Mouse (Mus musculus) C3H10T1/2 (cell line): ENCODE results near the gene Sar1a. TPM values are rescaled to one million over a fixed set of nuclear protein-coding genes. Genes with fewer than 3 reads are reported as not detected.

ENCODE experiments used
- polyA plus RNA-seq, 2 experiments: library from polyadenylated mRNA; unstranded; fragments of >200 nt; fragmentation: generic; extraction: Trizol; gene quantifications; one replicate each; pipeline ENCODE4 v1.2.1; 2012; ENCODE audit warnings: missing spikeins in 2 of 2

Gene Sar1a
- polyA plus RNA-seq: 100 to 1,000 TPM in 1 of 2 experiments, 10 to 100 TPM in 1; 33.7 to 178 TPM

GRCm38 (mm10) chr10:61680015-61680913 is at the start of gene Sar1a:
Gene Sar1a (plus strand): TSS chr10:61680299.

DNA sequence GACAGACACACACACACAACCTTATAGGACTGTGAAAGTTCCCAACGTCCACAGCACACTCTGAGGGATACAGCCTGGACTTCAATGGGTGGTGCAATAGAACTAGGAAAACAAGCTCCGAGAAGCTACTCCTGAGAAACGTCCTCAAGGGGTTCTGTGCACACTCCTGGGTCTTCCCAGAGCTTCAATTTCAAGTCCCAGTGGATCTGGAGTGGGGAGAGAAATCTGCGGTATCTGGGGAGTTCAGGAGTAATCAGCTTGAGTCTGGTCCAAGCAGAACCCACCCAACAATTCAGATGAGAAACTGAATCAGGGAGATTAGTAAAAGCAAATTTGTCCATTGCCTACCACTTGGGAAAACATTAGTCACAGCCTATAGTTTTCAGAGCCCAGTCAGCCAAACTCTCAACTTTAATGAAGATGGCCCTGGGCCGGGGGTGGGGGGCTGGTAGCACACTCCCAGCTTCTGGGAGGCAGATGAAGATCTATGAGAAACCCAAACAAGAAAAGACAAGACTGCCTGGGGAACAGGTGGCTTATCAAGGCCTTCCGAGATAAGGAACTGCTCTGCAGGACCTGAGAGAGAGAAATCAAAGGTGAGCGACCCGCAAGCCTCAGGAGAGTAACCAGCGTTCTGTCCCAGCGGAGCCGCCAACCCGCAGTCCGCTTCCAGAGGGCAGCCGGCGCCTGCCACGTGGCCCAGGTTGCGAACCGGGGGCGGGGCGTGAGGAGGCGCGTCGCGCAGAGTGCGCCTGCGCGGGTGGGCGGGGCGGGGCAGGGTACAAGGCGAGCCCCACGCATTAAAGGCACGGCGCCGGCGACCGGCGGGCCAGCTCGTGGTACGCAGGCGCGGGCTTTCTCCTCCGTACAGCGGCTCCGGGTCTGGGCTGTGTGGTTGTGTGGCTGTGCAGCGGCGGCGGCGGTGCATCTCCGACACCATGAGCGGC is 32.0 kb upstream of the Sar1a start, which contains the start of gene Ppa1:
Ppa1 (plus strand) TSS at position 763 of the 947 bp plus-strand sequence.

DNA sequence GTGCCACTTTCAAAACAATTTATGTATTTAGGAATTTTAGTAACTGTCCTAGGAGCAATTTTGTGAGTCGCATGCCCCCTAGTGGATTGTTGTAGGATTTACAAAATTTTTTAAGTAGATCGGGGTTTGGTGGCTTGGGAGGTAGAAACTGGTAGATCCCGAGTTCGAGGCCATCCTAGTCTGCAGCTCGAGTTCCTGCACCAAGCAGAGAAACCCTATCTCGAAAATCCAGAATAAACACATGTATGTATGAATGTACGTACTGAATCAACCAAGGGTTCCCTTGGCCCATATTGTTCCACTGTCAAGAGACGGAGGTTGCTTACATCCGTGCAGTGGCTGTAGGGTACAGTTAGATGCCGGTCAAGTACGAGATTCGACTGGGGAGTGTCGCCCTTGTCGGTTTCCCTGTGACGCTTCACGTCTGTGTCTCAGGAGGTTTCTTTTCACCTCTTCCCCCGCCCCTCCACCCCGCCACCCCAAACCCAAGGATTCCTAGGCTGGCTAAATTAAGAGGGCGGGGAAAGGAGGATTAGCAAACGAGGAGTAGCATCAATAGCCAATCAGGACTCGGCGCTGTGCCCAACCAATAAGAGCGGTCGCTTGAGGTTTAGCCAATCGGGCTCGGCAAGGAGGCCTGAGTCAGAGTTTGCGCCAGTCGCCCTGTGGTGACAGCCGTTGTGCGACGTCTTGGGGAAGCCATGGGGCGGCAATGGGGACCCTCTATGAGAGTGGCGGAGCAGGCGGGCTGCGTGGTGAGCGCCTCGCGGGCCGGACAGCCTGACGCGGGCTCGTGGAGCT is 15.0 kb downstream of the Sar1a start, which contains the start of gene Tysnd1:
Tysnd1 (plus strand) TSS at position 645 of the 801 bp plus-strand sequence.

DNA sequence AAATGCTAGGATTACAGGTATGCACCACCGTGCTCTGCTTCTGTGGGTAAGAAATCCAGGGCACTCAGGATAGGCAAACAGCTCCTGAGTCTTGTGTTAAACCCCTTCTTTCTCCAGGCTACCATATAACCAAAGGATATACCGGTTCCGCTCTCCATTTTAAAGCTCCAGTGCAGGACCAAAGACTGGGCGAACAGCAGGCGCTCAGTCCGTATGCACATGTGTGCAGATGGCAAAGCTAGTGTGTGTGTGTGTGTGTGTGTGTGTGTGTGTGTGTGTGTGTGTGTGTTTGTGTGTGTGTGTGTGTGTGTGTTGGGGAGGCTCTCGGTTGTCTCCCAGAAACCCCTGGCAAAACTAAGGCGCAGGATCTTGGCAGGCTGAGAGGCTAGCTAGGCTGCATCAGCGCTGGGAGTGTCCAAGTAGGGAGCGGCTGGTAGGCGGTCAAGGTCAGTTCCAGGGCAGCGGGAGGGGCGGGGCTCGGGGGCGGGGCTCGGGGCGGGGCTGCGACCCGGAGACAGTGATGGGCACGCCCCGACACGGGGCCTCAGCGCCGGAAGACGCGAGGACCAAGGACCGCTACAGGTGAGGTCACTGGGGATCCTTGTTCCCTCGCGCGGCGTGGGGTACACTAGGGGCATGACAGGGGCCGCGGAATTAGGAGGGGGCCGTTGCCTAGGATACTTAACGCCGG is 34.8 kb downstream of the Sar1a start, which contains the start of gene Aifm2:
Aifm2 (plus strand) TSS at position 493 of the 691 bp plus-strand sequence.

Other genes with a start within 250 kb of the Sar1a start
- 10 to 100 TPM; 27.2 to 43.0 TPM for gene Eif4ebp2, start 227.6 kb upstream of the Sar1a start, polyA plus RNA-seq
- gene Lrrc20, start 204.5 kb upstream of the Sar1a start, polyA plus RNA-seq: 1 to 10 TPM; 5.4 to 7.9 TPM
- gene Npffr1, start 84.8 kb upstream of the Sar1a start, polyA plus RNA-seq: under 1 TPM in 1 of 2 experiments, not detected in 1; 0.06 TPM
- gene Ppa1, start 31.7 kb upstream of the Sar1a start, polyA plus RNA-seq: 10 to 100 TPM; 34.1 to 72.9 TPM
- 10 to 100 TPM; 56.4 to 59.5 TPM for gene Tysnd1, start 15.2 kb downstream of the Sar1a start, polyA plus RNA-seq
- 10 to 100 TPM; 11.7 to 37.7 TPM for gene Aifm2, start 35.0 kb downstream of the Sar1a start, polyA plus RNA-seq
- gene H2afy2, start 103.8 kb downstream of the Sar1a start, polyA plus RNA-seq: 10 to 100 TPM; 14.1 to 64.6 TPM